Mouse (Mus musculus) gastrocnemius, adult 2 months (tissue): ENCODE data around the gene Dapk1. TPM values are rescaled to one million over a fixed set of nuclear protein-coding genes. Genes with fewer than 3 reads are reported as not detected.

ENCODE experiments used
- DNase-seq: peaks from one replicate; pipeline ENCODE4 v3.0.0; 2022
- H3K27ac ChIP-seq: fragments of 200-600 bp; 2 replicates; pipeline ENCODE4 v1.8.1; 2022; ENCODE audit warnings: mild to moderate bottlenecking
- H3K4me3 ChIP-seq: fragments of 200-600 bp; 2 replicates; pipeline ENCODE4 v1.8.1; 2022; ENCODE audit warnings: mild to moderate bottlenecking, moderate library complexity
- CTCF ChIP-seq: fragments of 200-600 bp; IDR thresholded peaks from 2 replicates; pipeline ENCODE4 v1.8.1; 2022; ENCODE audit warnings: antibody characterized with exemption, mild to moderate bottlenecking, moderate library complexity
- intact Hi-C: fragments of 180-260 bp; cut with DNase I; formaldehyde crosslinking; loops from one replicate; pipeline ENCODE4 v1.15.1; 2025
- total RNA-seq, 2 experiments: library from RNA; stranded (reverse); gene quantifications; 2 replicates each; pipeline ENCODE4 v1.2.3; 2021

Gene Dapk1
- total RNA-seq, 2 experiments from 2014 or later: 5.4 to 5.8 TPM

DNA sequence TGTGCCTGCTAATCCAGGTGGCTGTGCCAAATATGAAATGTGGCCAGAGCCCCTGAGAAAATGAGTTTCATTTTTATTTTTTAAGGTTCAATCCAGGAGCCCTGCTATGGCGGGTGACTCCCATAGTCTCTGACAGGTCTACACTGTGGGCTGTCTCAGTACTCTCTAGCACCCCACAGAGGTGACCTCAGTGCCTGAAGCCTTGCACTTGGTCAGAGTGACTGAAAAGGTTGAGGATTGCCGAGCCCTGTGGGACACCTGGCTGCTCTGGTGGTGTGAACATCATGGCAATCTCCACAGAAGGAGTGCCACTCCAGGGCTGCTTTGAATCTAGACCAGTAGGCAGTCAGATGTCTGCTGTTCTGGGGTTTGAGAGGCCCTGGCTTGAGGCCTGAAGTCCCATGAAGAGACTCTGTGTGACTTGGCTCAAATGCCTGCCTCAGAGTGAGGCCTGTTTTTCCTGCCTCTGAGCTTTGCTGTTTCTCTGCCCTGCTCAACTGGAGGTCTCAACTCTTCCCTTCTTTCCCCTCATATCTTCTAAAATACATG is 52.3 kb downstream of the Dapk1 start:
- DNase-seq: no peak
- intact Hi-C loops: no loop called here
- no peak for TF ChIP-seq CTCF

DNA sequence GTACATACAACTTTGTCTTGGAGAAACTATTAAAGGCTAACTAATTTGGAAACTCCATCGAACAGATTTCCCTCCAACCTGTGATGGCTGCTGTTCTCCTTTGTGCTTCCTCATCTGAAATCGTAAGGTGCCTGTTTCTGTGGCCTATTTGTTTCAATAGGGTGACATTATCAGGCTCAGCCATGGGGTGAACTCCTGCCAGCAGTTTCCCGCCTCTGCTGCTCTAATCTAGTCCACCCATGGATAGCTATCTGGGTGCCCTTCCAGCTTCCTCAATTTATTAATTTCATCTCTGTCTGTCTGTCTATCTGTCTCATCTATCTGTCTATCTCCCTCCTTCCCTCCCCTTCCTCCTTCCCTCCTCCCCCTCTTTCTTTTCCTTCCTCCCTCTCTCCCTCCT is 53.5 kb downstream of the Dapk1 start:
- no peak for TF ChIP-seq CTCF
- DNase-seq: no peak
- Histone ChIP-seq H3K27ac (no peak overlapping the region), H3K4me3 (no peak overlapping the region)
- intact Hi-C loops: no loop called here

More for the DNA sequence above, 52.3 kb downstream of the Dapk1 start:
- no peak overlapping the region for H3K4me3 ChIP-seq
- peak overlapping the region; percentile 43; the same call in 1 of the 2 replicates for H3K27ac ChIP-seq

DNA sequence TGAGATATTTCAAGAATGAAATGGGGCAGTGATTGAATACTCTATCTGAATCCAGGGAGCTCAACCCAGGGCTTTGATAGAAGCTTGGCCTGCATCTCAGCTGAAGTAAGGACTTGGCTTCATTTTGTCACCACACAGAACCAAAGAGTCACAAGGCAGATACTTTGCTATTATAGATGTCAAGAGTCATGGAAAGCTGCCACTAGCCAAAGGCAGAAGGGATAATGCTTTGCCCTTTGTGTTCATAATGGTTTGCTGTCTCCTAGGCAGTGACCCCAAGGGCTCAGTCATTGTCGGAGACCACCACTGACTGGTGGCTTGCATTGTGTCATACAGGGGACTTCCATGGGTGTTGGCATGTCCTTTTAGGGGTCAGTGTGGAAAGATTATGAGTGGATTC is 57.9 kb downstream of the Dapk1 start:
- intact Hi-C loops: no loop called here
- H3K4me3 ChIP-seq: no peak overlapping the region
- peak overlapping the region; percentile 13; the same call in 1 of the 2 replicates for H3K27ac ChIP-seq
- no peak for DNase-seq
- TF ChIP-seq CTCF: no peak

DNA sequence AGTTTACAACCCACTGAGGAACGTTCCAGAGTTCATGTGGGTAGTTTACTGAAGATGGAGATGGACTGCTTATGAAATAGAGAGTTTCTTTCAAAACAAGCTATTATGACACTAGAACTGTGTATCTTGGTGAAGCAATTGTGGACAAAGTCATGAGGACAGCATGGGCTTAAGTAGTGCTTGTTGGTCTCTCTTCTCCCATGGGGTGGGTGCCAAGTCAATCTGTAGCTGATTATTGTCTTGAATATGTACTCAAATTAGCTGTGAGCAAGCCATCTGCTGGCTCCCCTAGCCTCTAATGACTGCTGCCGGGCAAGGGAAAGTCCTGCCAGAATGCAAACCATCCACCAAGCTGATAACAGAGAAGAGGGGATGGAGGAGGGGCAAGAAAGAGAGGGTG is 58.3 kb downstream of the Dapk1 start:
- H3K27ac ChIP-seq: peak overlapping the region; percentile 13; the same call in 1 of the 2 replicates
- no peak overlapping the region for H3K4me3 ChIP-seq
- TF ChIP-seq CTCF: no peak
- no peak for DNase-seq
- intact Hi-C loops: no loop called here

DNA sequence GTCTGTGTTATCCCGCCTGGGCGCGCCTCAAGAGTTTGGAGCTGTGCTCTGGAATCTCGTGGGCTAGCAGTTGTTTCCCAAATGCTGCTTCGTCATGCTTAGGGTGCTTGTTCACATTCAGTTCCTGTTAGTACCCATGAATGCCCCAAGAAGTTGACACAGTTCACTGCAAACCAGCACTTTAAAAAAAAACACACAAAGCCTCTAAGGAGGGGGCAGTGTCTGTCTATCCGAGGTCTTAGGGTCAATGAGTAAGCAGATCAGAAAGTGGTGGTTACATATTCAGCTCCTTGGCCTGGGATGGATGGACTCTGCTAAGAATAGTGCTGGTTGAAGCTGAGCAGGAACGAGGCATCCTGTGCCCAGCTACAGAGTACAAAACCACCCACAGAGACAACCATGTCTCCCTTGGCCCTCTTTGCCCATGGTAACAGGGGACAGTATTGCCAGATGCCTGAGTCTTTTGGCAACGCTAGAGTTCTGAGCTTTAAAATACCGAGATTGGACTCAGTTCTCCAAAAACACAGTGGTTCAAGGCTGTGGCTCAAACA is 59.0 kb downstream of the Dapk1 start:
- Histone ChIP-seq H3K27ac (peak overlapping the region; percentile 13; the same call in 1 of the 2 replicates), H3K4me3 (no peak overlapping the region)
- DNase-seq: no peak
- intact Hi-C loops: no loop called here
- no peak for TF ChIP-seq CTCF

DNA sequence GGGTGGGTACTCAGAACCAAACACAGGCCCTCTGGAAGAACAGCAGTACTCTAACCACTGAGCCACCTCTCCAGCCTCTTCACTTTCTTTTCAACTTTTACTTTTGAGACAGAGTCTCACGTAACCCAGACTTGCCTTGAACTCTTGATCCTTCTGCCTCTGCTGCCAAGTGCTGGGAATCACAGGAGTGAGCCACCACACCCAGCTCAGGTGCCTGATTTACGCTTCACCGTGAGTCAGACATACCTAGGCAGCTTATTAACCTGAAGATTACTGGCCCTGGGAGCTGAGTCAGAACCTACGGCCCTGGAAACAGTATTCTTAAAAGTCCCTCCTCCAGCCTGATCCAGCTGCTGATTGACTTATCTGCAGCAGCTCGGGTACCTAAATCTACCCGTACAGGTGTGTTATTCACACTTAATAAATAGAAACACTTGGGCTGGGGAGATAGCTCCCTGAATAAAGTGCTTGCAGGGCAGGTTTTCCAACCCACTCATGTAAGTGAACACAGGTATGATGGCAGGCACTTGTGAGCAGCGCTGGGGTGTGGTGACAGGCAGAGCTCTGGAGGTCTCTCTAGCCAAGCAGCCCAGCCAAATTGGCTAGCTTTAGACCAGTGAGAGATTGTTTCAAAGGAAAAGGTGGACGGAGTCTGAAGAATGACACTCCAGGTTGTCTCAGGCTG is 60.9 kb downstream of the Dapk1 start:
- DNase-seq: no peak
- Histone ChIP-seq H3K4me3 (no peak overlapping the region), H3K27ac (no peak overlapping the region; the same call in 1 of the 2 replicates)
- TF ChIP-seq CTCF: no peak
- intact Hi-C loops: no loop called here

GRCm38 (mm10) chr13:60664058-60664457 is 62.3 kb downstream of the Dapk1 start:
- Histone ChIP-seq H3K27ac (no peak overlapping the region), H3K4me3 (no peak overlapping the region)
- intact Hi-C loops: no loop called here
- TF ChIP-seq CTCF: no peak
- DNase-seq: no peak

- no peak overlapping the region for H3K4me3 ChIP-seq
- H3K27ac ChIP-seq: no peak overlapping the region
- DNase-seq: no peak
- no peak for TF ChIP-seq CTCF
- intact Hi-C loops: no loop called here
These were observed 63.1 kb downstream of the Dapk1 start for GRCm38 (mm10) chr13:60664816-60665215.

DNA sequence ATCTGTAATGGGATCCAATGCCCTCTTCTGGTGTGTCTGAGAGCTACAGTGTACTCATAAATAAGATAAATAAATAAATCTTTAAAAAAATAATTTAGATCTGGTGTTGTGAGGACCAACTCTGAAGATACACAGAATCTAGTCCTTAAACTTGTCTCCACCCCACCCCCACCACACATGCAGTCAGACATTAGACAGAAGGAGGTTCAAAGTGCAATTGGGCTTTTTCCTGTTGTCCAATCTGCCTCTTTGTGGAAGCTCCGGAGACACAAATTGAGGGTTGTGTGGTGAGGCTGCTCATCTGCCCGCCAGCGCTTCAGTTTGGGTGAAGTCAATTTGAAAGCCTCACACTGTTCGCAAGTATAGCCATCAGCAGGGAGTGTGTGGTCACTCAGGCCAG is 63.7 kb downstream of the Dapk1 start:
- intact Hi-C loops: no loop called here
- Histone ChIP-seq H3K27ac (no peak overlapping the region), H3K4me3 (no peak overlapping the region)
- TF ChIP-seq CTCF: no peak
- DNase-seq: no peak

GRCm38 (mm10) chr13:60668036-60668435 is 66.3 kb downstream of the Dapk1 start:
- Histone ChIP-seq H3K27ac (no peak overlapping the region), H3K4me3 (no peak overlapping the region)
- intact Hi-C loops: no loop called here
- no peak for TF ChIP-seq CTCF
- no peak for DNase-seq

- peak overlapping the region; percentile 35 for H3K4me3 ChIP-seq
- H3K27ac ChIP-seq: peak overlapping the region; percentile 63
- no peak for TF ChIP-seq CTCF
- intact Hi-C loops: loop anchor here (5.0 kb wide), 1 partner anchor 67 kb away; no protein-coding TSS in a partner anchor
- DNase-seq: no peak
These were observed 68.9 kb downstream of the Dapk1 start for GRCm38 (mm10) chr13:60670605-60671004.

DNA sequence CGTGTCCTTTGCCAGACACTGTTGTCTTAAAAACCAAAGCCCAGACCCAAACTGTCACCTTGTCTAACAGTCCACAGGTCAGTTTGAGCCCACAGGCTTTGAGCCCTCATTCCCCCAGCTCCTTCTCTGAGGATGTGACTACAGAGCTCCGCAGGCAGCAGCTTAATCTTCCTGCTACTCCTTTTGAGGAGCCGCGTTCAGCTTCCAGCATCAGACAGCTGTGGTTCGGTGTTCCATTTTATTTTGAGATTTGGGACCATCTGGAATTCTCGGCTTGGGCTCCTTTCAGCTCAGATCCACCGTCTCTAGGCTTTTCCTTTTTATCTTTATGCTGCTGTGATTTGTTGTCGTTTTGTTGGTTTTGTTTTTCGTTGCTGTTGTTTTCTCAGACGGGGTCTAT is 69.5 kb downstream of the Dapk1 start:
- intact Hi-C loops: loop anchor here (5.0 kb wide), 1 partner anchor 66 kb away; no protein-coding TSS in a partner anchor
- Histone ChIP-seq H3K27ac (peak overlapping the region; percentile 63), H3K4me3 (peak overlapping the region; percentile 35; the same call in 1 of the 2 replicates)
- no peak for TF ChIP-seq CTCF
- no peak for DNase-seq

DNA sequence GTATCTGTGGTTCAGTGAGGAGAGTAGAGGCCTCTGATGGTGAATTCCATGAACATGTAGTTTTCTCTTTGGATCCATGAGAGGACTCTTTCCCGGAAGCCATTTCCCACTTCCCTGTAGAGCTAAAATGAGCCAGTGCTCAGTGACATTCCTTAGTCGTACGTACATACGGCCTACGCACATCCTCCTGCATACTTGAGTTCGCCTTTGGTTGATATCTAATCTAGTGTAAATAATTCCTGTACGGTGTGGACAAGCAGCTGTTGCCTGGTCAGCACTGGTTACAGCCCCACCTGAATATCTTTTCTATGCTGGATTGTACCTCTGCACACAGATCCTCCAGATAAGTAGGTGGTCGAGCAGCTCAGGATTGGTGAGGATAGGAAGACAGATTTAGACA is 70.5 kb downstream of the Dapk1 start:
- no peak for TF ChIP-seq CTCF
- no peak overlapping the region for H3K27ac ChIP-seq
- no peak overlapping the region for H3K4me3 ChIP-seq
- intact Hi-C loops: loop anchor here (5.0 kb wide), 1 partner anchor 65 kb away; no protein-coding TSS in a partner anchor
- no peak for DNase-seq
